13 mouse cellular contexts compared by ENCODE assay signal in genomic region chr10:20018406-20018805, GRCm38 (mm10).
A peak's percentile ranks its signal among the peaks of the same experiment; 100 is the strongest.
DNase-seq lines count a peak whose midpoint lies in the region; ATAC-seq and TF ChIP-seq lines count a peak whose summit lies in the region.
"Had no signal": no experiment of that assay in that cellular context is flagged by ENCODE, and none has a peak within 500 bp of the region (broad histone marks: within the 10 kb centered on the region; RNA-seq: fewer than 3 reads in every experiment).

No protein-coding gene starts in this region.

- 0 out of 2 replicates have a peak overlapping the region, but pooled peaks have one; percentile 23 for H3K27ac ChIP-seq in forebrain, postnatal 0 days (ENCODE audit: low read depth, low read length)
- H3K27ac ChIP-seq in forebrain, embryonic 11.5 days (ENCODE audit: low read depth, low read length) = no peak overlapping the region
- H3K27ac ChIP-seq in midbrain, embryonic 16.5 days (ENCODE audit: low read length) = no peak overlapping the region
- no peak overlapping the region for H3K27ac ChIP-seq in midbrain, embryonic 10.5 days (replicated peaks)
- H3K27ac ChIP-seq: gastrocnemius, adult 2 months; liver, embryonic 14.5 days; macrophage; stomach, embryonic 15.5 days had no signal

- H3K4me2 ChIP-seq in forebrain, postnatal 0 days (ENCODE audit: low read depth) = no peak overlapping the region
- H3K4me2 ChIP-seq in forebrain, embryonic 11.5 days (ENCODE audit: low read depth, low read length, severe bottlenecking) = no peak overlapping the region
- H3K4me2 ChIP-seq in midbrain, embryonic 16.5 days (ENCODE audit: low read length) = no peak overlapping the region
- H3K4me2 ChIP-seq: stomach, embryonic 15.5 days had no signal

- H3K4me3 ChIP-seq in forebrain, postnatal 0 days (ENCODE audit: low read depth, low read length) = no peak overlapping the region
- H3K4me3 ChIP-seq in forebrain, embryonic 11.5 days (ENCODE audit: low read depth, low read length) = no peak overlapping the region
- H3K4me3 ChIP-seq in midbrain, embryonic 16.5 days (ENCODE audit: low read depth, low read length) = no peak overlapping the region
- no peak overlapping the region for H3K4me3 ChIP-seq in midbrain, embryonic 10.5 days
- H3K4me3 ChIP-seq: gastrocnemius, adult 2 months; stomach, embryonic 15.5 days had no signal

- H3K4me1 ChIP-seq in forebrain, postnatal 0 days (ENCODE audit: insufficient read depth) = no peaks in the 10 kb centered on the region
- H3K4me1 ChIP-seq in forebrain, embryonic 11.5 days (replicated peaks; ENCODE audit: control insufficient read depth, insufficient read depth, low read length) = no peaks in the 10 kb centered on the region
- peaks cover 4% of the 10 kb centered on the region; the same call in 1 of the 2 replicates for H3K4me1 ChIP-seq in midbrain, embryonic 16.5 days (ENCODE audit: control insufficient read depth, insufficient read depth, low read length)
- peaks cover 10% of the 10 kb centered on the region for H3K4me1 ChIP-seq in midbrain, embryonic 10.5 days
- H3K4me1 ChIP-seq: stomach, embryonic 15.5 days had no signal

- no peaks in the 10 kb centered on the region for H3K27me3 ChIP-seq in forebrain, postnatal 0 days (ENCODE audit: insufficient read depth, low read length)
- no peaks in the 10 kb centered on the region for H3K27me3 ChIP-seq in forebrain, embryonic 11.5 days (ENCODE audit: control insufficient read depth, insufficient read depth, low read length)
- H3K27me3 ChIP-seq in midbrain, embryonic 16.5 days (ENCODE audit: control insufficient read depth, insufficient read depth, low read depth, low read length) = no peaks in the 10 kb centered on the region
- no peaks in the 10 kb centered on the region for H3K27me3 ChIP-seq in midbrain, embryonic 10.5 days (ENCODE audit: low read depth, poor library complexity, severe bottlenecking)
- H3K27me3 ChIP-seq: stomach, embryonic 15.5 days had no signal

- no peak overlapping the region for H3K9ac ChIP-seq in forebrain, postnatal 0 days
- H3K9ac ChIP-seq in forebrain, embryonic 11.5 days (ENCODE audit: low read length) = no peak overlapping the region
- no peak overlapping the region for H3K9ac ChIP-seq in midbrain, embryonic 16.5 days (ENCODE audit: low read depth, low read length)
- H3K9ac ChIP-seq: liver, embryonic 14.5 days; stomach, embryonic 15.5 days had no signal

- peak; percentile 27 for DNase-seq in forebrain, postnatal 0 days
- DNase-seq in forebrain, embryonic 11.5 days (ENCODE audit: low spot score) = no peak
- no peak for DNase-seq in midbrain, embryonic 10.5 days (ENCODE audit: low spot score)
- DNase-seq in layer of hippocampus, adult 9-10 months (ENCODE audit: low spot score) = peak; percentile 18
- DNase-seq in right cerebral cortex, postnatal 36 days (ENCODE audit: low spot score in 2 of 2) = peak; percentile 7 to 18
- DNase-seq in thymus, postnatal 4 days = no peak
- no peak for DNase-seq in kidney, adult 8-10 months
- DNase-seq: gastrocnemius, adult 2 months had no signal

- no peak for TF ChIP-seq CTCF in forebrain, postnatal 0 days (IDR thresholded peaks at IDR 0.05; ENCODE audit: low read depth)

- WGBS in forebrain, postnatal 0 days = 78% methylated on average over 10 of the region's 10 CpGs
- WGBS in forebrain, embryonic 11.5 days = 94% methylated on average over 10 of the region's 10 CpGs
- WGBS in midbrain, embryonic 16.5 days = 91% methylated on average over 10 of the region's 10 CpGs
- WGBS in midbrain, embryonic 10.5 days = 94% methylated on average over 10 of the region's 10 CpGs

- no peaks in the 10 kb centered on the region for H3K9me3 ChIP-seq in forebrain, postnatal 0 days (ENCODE audit: low read length)
- peaks cover 2% of the 10 kb centered on the region; the same call in 1 of the 2 replicates for H3K9me3 ChIP-seq in forebrain, embryonic 11.5 days (ENCODE audit: control insufficient read depth, low read length)
- no peaks in the 10 kb centered on the region for H3K9me3 ChIP-seq in midbrain, embryonic 16.5 days (replicated peaks; ENCODE audit: control insufficient read depth, low read length, poor library complexity, severe bottlenecking)
- peaks cover 10% of the 10 kb centered on the region for H3K9me3 ChIP-seq in midbrain, embryonic 10.5 days (replicated peaks)
- H3K9me3 ChIP-seq: stomach, embryonic 15.5 days had no signal

- ATAC-seq in forebrain, postnatal 0 days = peak; percentile 51
- no peak for ATAC-seq in forebrain, embryonic 11.5 days (replicated peaks; ENCODE audit: low FRiP score)
- peak; percentile 56; the same call in 1 of the 2 replicates for ATAC-seq in midbrain, embryonic 16.5 days
- ATAC-seq: inflammation-experienced regulatory T-cells, adult 6 months had no signal

- no peaks in the 10 kb centered on the region for H3K36me3 ChIP-seq in forebrain, postnatal 0 days (ENCODE audit: insufficient read depth)
- no peaks in the 10 kb centered on the region for H3K36me3 ChIP-seq in forebrain, embryonic 11.5 days (ENCODE audit: control insufficient read depth, insufficient read depth, low read length)
- H3K36me3 ChIP-seq in midbrain, embryonic 16.5 days (ENCODE audit: control insufficient read depth, insufficient read depth, low read length) = no peaks in the 10 kb centered on the region
- no peaks in the 10 kb centered on the region for H3K36me3 ChIP-seq in midbrain, embryonic 10.5 days
- H3K36me3 ChIP-seq: stomach, embryonic 15.5 days had no signal

Comparison
In these comparisons a context has a peak if more than half of its experiments do, and no peak if none do; other contexts are left out.
1. DNase-seq: peak in forebrain, postnatal 0 days (single experiment), layer of hippocampus, adult 9-10 months (single experiment) and right cerebral cortex, postnatal 36 days (2 of 2); none in forebrain, embryonic 11.5 days (single experiment), midbrain, embryonic 10.5 days (single experiment), thymus, postnatal 4 days (single experiment) and kidney, adult 8-10 months (0 of 2).